Mouse (Mus musculus): ENCODE results near the gene Calcoco1. TPM values are rescaled to one million over a fixed set of nuclear protein-coding genes. Genes with fewer than 3 reads are reported as not detected.
A peak's percentile ranks its signal among the peaks of the same experiment; 100 is the strongest.

The Calcoco1 gene
- polyA plus RNA-seq, 1 experiment = 117 TPM

DNA sequence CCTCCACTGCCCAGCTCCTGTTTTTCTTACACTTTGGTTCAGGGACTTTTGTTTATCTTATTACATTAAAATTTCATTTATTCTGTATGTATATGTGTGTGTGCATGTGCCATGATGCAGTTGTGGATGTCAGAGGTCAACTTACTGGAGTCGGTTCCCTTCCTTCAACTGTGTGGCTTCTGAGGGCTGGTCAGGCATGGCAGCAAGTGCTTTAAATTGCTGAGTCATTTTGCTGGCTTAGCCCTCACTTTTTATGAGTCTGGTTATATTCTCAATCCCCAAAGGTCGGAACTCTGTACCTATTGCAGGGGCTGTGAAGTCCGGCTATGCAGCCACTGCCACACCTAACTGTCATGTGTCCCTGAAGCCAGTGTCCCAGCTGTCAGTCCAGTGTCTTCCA lies 19.0 kb downstream of the Calcoco1 start:
- Histone ChIP-seq H3K79me2 (ENCODE audit: control insufficient read depth, insufficient read depth) (no peaks in the 10 kb centered on the region), H3K4me3 (no peak overlapping the region), H3K4me2 (ENCODE audit: low read depth) (no peak overlapping the region), H3K27me3 (ENCODE audit: control insufficient read depth, insufficient read depth, insufficient read length) (no peaks in the 10 kb centered on the region), H3ac (ENCODE audit: control insufficient read depth, insufficient read length) (no peak overlapping the region), H3K36me3 (ENCODE audit: control insufficient read depth, insufficient read depth) (no peaks in the 10 kb centered on the region)
- TF ChIP-seq MYOD1 (IDR thresholded peaks at IDR 0.05; ENCODE audit: control insufficient read depth in 1 of 3, insufficient read length in 2 of 3, low read depth in 2 of 3) (peak in 1 of 3 experiments; percentile 10), TCF12 (IDR thresholded peaks at IDR 0.05; ENCODE audit: insufficient read depth, poor library complexity, severe bottlenecking) (no peak)

GRCm38 (mm10) chr15:102698193-102698592 lies 23.8 kb downstream of the Calcoco1 start:
- no peak overlapping the region for H3ac ChIP-seq (ENCODE audit: control insufficient read depth, insufficient read length)
- no peaks in the 10 kb centered on the region for H3K36me3 ChIP-seq (ENCODE audit: control insufficient read depth, insufficient read depth)
- no peak for TF ChIP-seq REST (IDR thresholded peaks at IDR 0.05; ENCODE audit: insufficient read depth, insufficient read length)
- TF ChIP-seq SRF (IDR thresholded peaks at IDR 0.05; ENCODE audit: control insufficient read depth, insufficient read length, low read depth) = no peak
- no peak for TF ChIP-seq POLR2AphosphoS2 (IDR thresholded peaks at IDR 0.05; ENCODE audit: insufficient read length, low read depth)
- TF ChIP-seq MYOG (IDR thresholded peaks at IDR 0.05; ENCODE audit: control insufficient read depth in 1 of 3, insufficient read depth in 1 of 3, insufficient read length in 2 of 3, low read depth in 2 of 3) = no peak
- TF ChIP-seq E2F4 (IDR thresholded peaks at IDR 0.05; ENCODE audit: insufficient read depth) = no peak
- peaks cover 39% of the 10 kb centered on the region for H3K27me3 ChIP-seq (ENCODE audit: control insufficient read depth, insufficient read depth, insufficient read length)
- H3K79me2 ChIP-seq (ENCODE audit: control insufficient read depth, insufficient read depth) = no peaks in the 10 kb centered on the region
- H3K4me2 ChIP-seq (ENCODE audit: low read depth) = no peak overlapping the region
- no peak overlapping the region for H3K4me3 ChIP-seq

- no peaks in the 10 kb centered on the region for H3K36me3 ChIP-seq (ENCODE audit: control insufficient read depth, insufficient read depth)
- no peak overlapping the region for H3K4me3 ChIP-seq
- no peak overlapping the region for H3K4me2 ChIP-seq (ENCODE audit: low read depth)
- peaks cover 52% of the 10 kb centered on the region for H3K27me3 ChIP-seq (ENCODE audit: control insufficient read depth, insufficient read depth, insufficient read length)
- no peaks in the 10 kb centered on the region for H3K79me2 ChIP-seq (ENCODE audit: control insufficient read depth, insufficient read depth)
- TF ChIP-seq POLR2AphosphoS2 (IDR thresholded peaks at IDR 0.05; ENCODE audit: insufficient read length, low read depth) = no peak
- no peak for TF ChIP-seq TCF12 (IDR thresholded peaks at IDR 0.05; ENCODE audit: insufficient read depth, poor library complexity, severe bottlenecking)
- TF ChIP-seq MYOG (IDR thresholded peaks at IDR 0.05; ENCODE audit: control insufficient read depth in 1 of 3, insufficient read depth in 1 of 3, insufficient read length in 2 of 3, low read depth in 2 of 3) = no peak
- no peak for TF ChIP-seq CEBPB (IDR thresholded peaks at IDR 0.05; ENCODE audit: insufficient read depth, poor library complexity, severe bottlenecking)
- no peak for TF ChIP-seq REST (IDR thresholded peaks at IDR 0.05; ENCODE audit: insufficient read depth, insufficient read length)
- no peak for TF ChIP-seq SRF (IDR thresholded peaks at IDR 0.05; ENCODE audit: control insufficient read depth, insufficient read length, low read depth)
- no peak for TF ChIP-seq MYOD1 (IDR thresholded peaks at IDR 0.05; ENCODE audit: control insufficient read depth in 1 of 3, insufficient read length in 2 of 3, low read depth in 2 of 3)
- TF ChIP-seq TCF3 (IDR thresholded peaks at IDR 0.05; ENCODE audit: insufficient read length, low read depth) = no peak
- TF ChIP-seq USF1 (IDR thresholded peaks at IDR 0.05; ENCODE audit: low read depth) = no peak
- TF ChIP-seq POLR2A (IDR thresholded peaks at IDR 0.05; ENCODE audit: insufficient read length, low read depth) = no peak
- no peak for TF ChIP-seq MAX (IDR thresholded peaks at IDR 0.05; ENCODE audit: low read depth)
- no peak for TF ChIP-seq E2F4 (IDR thresholded peaks at IDR 0.05; ENCODE audit: insufficient read depth)
- no peak overlapping the region for H3ac ChIP-seq (ENCODE audit: control insufficient read depth, insufficient read length)
Measured at GRCm38 (mm10) chr15:102696899-102697298, 25.1 kb downstream of the Calcoco1 start.

GRCm38 (mm10) chr15:102693600-102693999 lies 28.4 kb downstream of the Calcoco1 start:
- Histone ChIP-seq H3ac (ENCODE audit: control insufficient read depth, insufficient read length) (no peak overlapping the region), H3K36me3 (ENCODE audit: control insufficient read depth, insufficient read depth) (no peaks in the 10 kb centered on the region), H3K79me2 (ENCODE audit: control insufficient read depth, insufficient read depth) (no peaks in the 10 kb centered on the region), H3K4me2 (ENCODE audit: low read depth) (peak overlapping the region; percentile 81), H3K4me3 (no peak overlapping the region), H3K27me3 (ENCODE audit: control insufficient read depth, insufficient read depth, insufficient read length) (peaks cover 66% of the 10 kb centered on the region)
- TF ChIP-seq TCF3 (IDR thresholded peaks at IDR 0.05; ENCODE audit: insufficient read length, low read depth) (no peak), MYOD1 (IDR thresholded peaks at IDR 0.05; ENCODE audit: control insufficient read depth in 1 of 3, insufficient read length in 2 of 3, low read depth in 2 of 3) (no peak), SRF (IDR thresholded peaks at IDR 0.05; ENCODE audit: control insufficient read depth, insufficient read length, low read depth) (no peak), TCF12 (IDR thresholded peaks at IDR 0.05; ENCODE audit: insufficient read depth, poor library complexity, severe bottlenecking) (no peak), POLR2AphosphoS2 (IDR thresholded peaks at IDR 0.05; ENCODE audit: insufficient read length, low read depth) (no peak), MYOG (IDR thresholded peaks at IDR 0.05; ENCODE audit: control insufficient read depth in 1 of 3, insufficient read depth in 1 of 3, insufficient read length in 2 of 3, low read depth in 2 of 3) (no peak), REST (IDR thresholded peaks at IDR 0.05; ENCODE audit: insufficient read depth, insufficient read length) (no peak), POLR2A (IDR thresholded peaks at IDR 0.05; ENCODE audit: insufficient read length, low read depth) (no peak), E2F4 (IDR thresholded peaks at IDR 0.05; ENCODE audit: insufficient read depth) (no peak), CEBPB (IDR thresholded peaks at IDR 0.05; ENCODE audit: insufficient read depth, poor library complexity, severe bottlenecking) (no peak), USF1 (IDR thresholded peaks at IDR 0.05; ENCODE audit: low read depth) (no peak), MAX (IDR thresholded peaks at IDR 0.05; ENCODE audit: low read depth) (no peak)

GRCm38 (mm10) chr15:102692991-102693411 lies 29.0 kb downstream of the Calcoco1 start:
- Histone ChIP-seq H3ac (ENCODE audit: control insufficient read depth, insufficient read length) (no peak overlapping the region), H3K79me2 (ENCODE audit: control insufficient read depth, insufficient read depth) (no peaks in the 10 kb centered on the region), H3K27me3 (ENCODE audit: control insufficient read depth, insufficient read depth, insufficient read length) (peaks cover 66% of the 10 kb centered on the region), H3K36me3 (ENCODE audit: control insufficient read depth, insufficient read depth) (no peaks in the 10 kb centered on the region), H3K4me2 (ENCODE audit: low read depth) (peak overlapping the region; percentile 81), H3K4me3 (peak overlapping the region; percentile 5)
- TF ChIP-seq MYOG (IDR thresholded peaks at IDR 0.05; ENCODE audit: control insufficient read depth in 1 of 3, insufficient read depth in 1 of 3, insufficient read length in 2 of 3, low read depth in 2 of 3) (peak in 1 of 3 experiments; percentile 4), POLR2AphosphoS2 (IDR thresholded peaks at IDR 0.05; ENCODE audit: insufficient read length, low read depth) (no peak), MAX (IDR thresholded peaks at IDR 0.05; ENCODE audit: low read depth) (no peak), CEBPB (IDR thresholded peaks at IDR 0.05; ENCODE audit: insufficient read depth, poor library complexity, severe bottlenecking) (no peak), E2F4 (IDR thresholded peaks at IDR 0.05; ENCODE audit: insufficient read depth) (no peak), MYOD1 (IDR thresholded peaks at IDR 0.05; ENCODE audit: control insufficient read depth in 1 of 3, insufficient read length in 2 of 3, low read depth in 2 of 3) (peak in 1 of 3 experiments; percentile 17), TCF3 (IDR thresholded peaks at IDR 0.05; ENCODE audit: insufficient read length, low read depth) (no peak)
